Mouse (Mus musculus) cortical plate, adult 2 months (tissue): ENCODE measurements around the gene Ppp1r8.

Experiments
- CTCF ChIP-seq: fragments of 200-500 bp; IDR thresholded peaks from 2 replicates; pipeline ENCODE4 v1.5.1; 2011; ENCODE audit warnings: mild to moderate bottlenecking, control low read depth, low read length; ENCODE audit not compliant: insufficient read depth; ENCODE audit errors: extremely low read depth
- POLR2A ChIP-seq: fragments of 200-500 bp; IDR thresholded peaks from 2 replicates; pipeline ENCODE4 v1.6.1; 2011; ENCODE audit warnings: mild to moderate bottlenecking, low read length, control low read depth; ENCODE audit not compliant: insufficient read depth; ENCODE audit errors: extremely low read depth

- TF ChIP-seq CTCF, result no peak
- no peak; the same call in 1 of the 2 replicates for TF ChIP-seq POLR2A
Observed at GRCm38 (mm10) chr4:132842281-132842906, 575 bp downstream of the Ppp1r8 start.
